Mouse (Mus musculus) small intestine, adult 2 months (tissue): ENCODE measurements around the gene Eif3k.

Experiments
- CTCF ChIP-seq: fragments of 200-500 bp; IDR thresholded peaks from 2 replicates; pipeline ENCODE4 v1.5.1; 2012; ENCODE audit warnings: low read depth, mild to moderate bottlenecking, control low read depth, inconsistent platforms, low read length, moderate library complexity, mixed read lengths; ENCODE audit not compliant: insufficient replicate concordance, insufficient read length; ENCODE audit errors: extremely low read depth
- POLR2A ChIP-seq: fragments of 200-500 bp; IDR thresholded peaks from 2 replicates; pipeline ENCODE4 v1.6.1; 2012; ENCODE audit warnings: low read depth, mild to moderate bottlenecking, control low read depth, inconsistent platforms, low read length, moderate library complexity

- peak; percentile 55; the same call in 1 of the 2 replicates for TF ChIP-seq CTCF
- TF ChIP-seq POLR2A: no peak
These were observed 10.0 kb upstream of the Eif3k start for GRCm38 (mm10) chr7:28991616-28992015.
